Mouse (Mus musculus): Measurements from ENCODE around the gene Gp5.

- TF ChIP-seq CTCF (IDR thresholded peaks at IDR 0.05) = no peak
- TF ChIP-seq EP300 (IDR thresholded peaks at IDR 0.05) = no peak
These were observed 6.3 kb downstream of the Gp5 start for GRCm38 (mm10) chr16:30304236-30304635.

Data from lung, postnatal 0 days (tissue).